Mouse (Mus musculus) embryonic facial prominence, embryonic 11.5 days (tissue): ENCODE measurements around the gene Lgsn. TPM values are rescaled to one million over a fixed set of nuclear protein-coding genes. Genes with fewer than 3 reads are reported as not detected.

Source experiments
- ATAC-seq: fragments of 200-750 bp; cut with Nextera tagmentation; replicated peaks from 2 replicates; pipeline ENCODE4 v1.8.0; 2017; ENCODE audit warnings: low read depth; ENCODE audit not compliant: insufficient number of reproducible peaks, low FRiP score, low TSS enrichment
- DNase-seq: peaks from one replicate; pipeline ENCODE4 v3.0.0-alpha.2; 2015; ENCODE audit warnings: low spot score
- H3K27ac ChIP-seq: fragments of 300-500 bp; sonication (generic); replicated peaks from 2 replicates; pipeline ENCODE4 v1.5.1; 2014; ENCODE audit warnings: mild to moderate bottlenecking, low read depth, low read length, control low read depth
- H3K27me3 ChIP-seq: fragments of 300-500 bp; sonication (generic); 2 replicates; pipeline ENCODE4 v1.6.1; 2014; ENCODE audit warnings: mild to moderate bottlenecking, low read length, moderate library complexity, mixed read lengths; ENCODE audit not compliant: control insufficient read depth, insufficient read depth
- H3K36me3 ChIP-seq: fragments of 300-500 bp; sonication (generic); replicated peaks from 2 replicates; pipeline ENCODE4 v1.6.1; 2014; ENCODE audit warnings: low read depth, mild to moderate bottlenecking, low read length, moderate library complexity, mixed read lengths; ENCODE audit not compliant: control insufficient read depth, insufficient read depth
- H3K4me1 ChIP-seq: fragments of 300-500 bp; sonication (generic); 2 replicates; pipeline ENCODE4 v1.6.1; 2014; ENCODE audit warnings: low read length, mixed read lengths; ENCODE audit not compliant: control insufficient read depth, insufficient read depth
- H3K4me2 ChIP-seq: fragments of 300-500 bp; sonication (generic); 2 replicates; pipeline ENCODE4 v1.6.1; 2014; ENCODE audit warnings: low read depth, mild to moderate bottlenecking, control low read depth, low read length, moderate library complexity
- H3K4me3 ChIP-seq: fragments of 300-500 bp; sonication (generic); 2 replicates; pipeline ENCODE4 v1.5.1; 2014; ENCODE audit warnings: low read depth, low read length, control low read depth
- H3K9ac ChIP-seq: fragments of 300-500 bp; sonication (generic); replicated peaks from 2 replicates; pipeline ENCODE4 v1.6.1; 2014; ENCODE audit warnings: mild to moderate bottlenecking, control low read depth, low read length
- H3K9me3 ChIP-seq: fragments of 300-500 bp; sonication (generic); replicated peaks from 2 replicates; pipeline ENCODE4 v1.6.1; 2016; ENCODE audit warnings: mild to moderate bottlenecking, low read length, inconsistent platforms, mixed read lengths; ENCODE audit not compliant: control insufficient read depth
- WGBS: fragments of 180-500 bp; shearing (Covaris S2); extraction: QIAGEN DNeasy Blood & Tissue Kit; methylation state at CpG from one replicate; pipeline ENCODE4 v1.1.7; 2014; 5-methylcytosine and 5-hydroxymethylcytosine counted together
- polyA plus RNA-seq: library from polyadenylated mRNA; unstranded; fragments of >200 nt; fragmentation: Nextera tagmentation; extraction: Ambion mirVana; gene quantifications from 2 replicates; pipeline ENCODE4 v1.2.1, GENCODE M21; 2014

Gene Lgsn
- polyA plus RNA-seq, 1 experiment from 2014 or later, result not detected

DNA sequence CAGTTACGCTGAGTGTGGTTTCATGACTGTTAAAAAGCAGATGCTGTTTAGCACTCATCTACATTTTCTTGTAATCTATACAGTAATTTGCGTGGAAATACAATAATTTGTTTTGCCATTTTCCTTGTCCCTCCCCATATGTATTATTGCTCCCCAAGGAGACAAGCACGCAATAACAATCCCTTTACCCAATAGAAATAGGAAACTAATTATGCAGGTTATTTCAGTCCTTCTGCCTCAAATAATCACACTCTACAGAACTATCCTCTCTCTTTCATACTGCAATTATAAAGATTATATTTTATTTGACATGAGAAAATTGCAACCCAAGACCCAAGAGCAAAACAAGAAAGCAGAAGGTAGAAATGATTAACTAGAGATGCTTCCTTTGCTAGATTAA, 20.8 kb downstream of the Lgsn start:
- H3K27ac ChIP-seq, result no peak overlapping the region
- no peaks in the 10 kb centered on the region for H3K27me3 ChIP-seq
- H3K9me3 ChIP-seq, result no peaks in the 10 kb centered on the region
- ATAC-seq, result no peak
- H3K4me3 ChIP-seq, result no peak overlapping the region
- H3K9ac ChIP-seq, result no peak overlapping the region
- no peaks in the 10 kb centered on the region for H3K4me1 ChIP-seq
- H3K4me2 ChIP-seq, result no peak overlapping the region
- WGBS, result 93% methylated on average over 3 of the region's 3 CpGs
- no peak for DNase-seq
- no peaks in the 10 kb centered on the region for H3K36me3 ChIP-seq

DNA sequence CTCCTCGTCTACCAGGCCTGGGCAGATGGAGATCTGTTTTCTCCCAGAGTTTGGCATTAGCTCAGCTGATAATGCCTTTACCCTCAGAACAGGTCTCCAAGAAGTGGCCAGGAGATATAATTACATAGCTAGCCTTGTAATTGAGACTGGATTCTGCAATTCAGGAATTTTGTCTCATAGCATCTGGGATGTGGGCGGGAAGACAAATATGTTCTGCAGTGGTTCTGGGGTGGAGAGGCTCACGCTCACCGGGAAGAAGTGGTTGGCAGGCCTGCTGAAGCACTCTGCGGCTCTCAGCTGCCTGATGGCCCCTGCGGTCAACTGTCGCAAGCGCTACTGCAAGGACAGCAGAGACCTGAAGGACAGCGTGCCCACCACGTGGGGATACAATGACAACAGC, 27.6 kb downstream of the Lgsn start:
- no peaks in the 10 kb centered on the region for H3K27me3 ChIP-seq
- DNase-seq, result no peak
- ATAC-seq, result no peak
- no peak overlapping the region for H3K9ac ChIP-seq
- 90% methylated on average over 10 of the region's 10 CpGs for WGBS
- H3K9me3 ChIP-seq, result no peaks in the 10 kb centered on the region
- H3K4me2 ChIP-seq, result no peak overlapping the region
- H3K4me3 ChIP-seq, result no peak overlapping the region
- no peaks in the 10 kb centered on the region for H3K36me3 ChIP-seq
- H3K27ac ChIP-seq, result no peak overlapping the region
- no peaks in the 10 kb centered on the region for H3K4me1 ChIP-seq

DNA sequence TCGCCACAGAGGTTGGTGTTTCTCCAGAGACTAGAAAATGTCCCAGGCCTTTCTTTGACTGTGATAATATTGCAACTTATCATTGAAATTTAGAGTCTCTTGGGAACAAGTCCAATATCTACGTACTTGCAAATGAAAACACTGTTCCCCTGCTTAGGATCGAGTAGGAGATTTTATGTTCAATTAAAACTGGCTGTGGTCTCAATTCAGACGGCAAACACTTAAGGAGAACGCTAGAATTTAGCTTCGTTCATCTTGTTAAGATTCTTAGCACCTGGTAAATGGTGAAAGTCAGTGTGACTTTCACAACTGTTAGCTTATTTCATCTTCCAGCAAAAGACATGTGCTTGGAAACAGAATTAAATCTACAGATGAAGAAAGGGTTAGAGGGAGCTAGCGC, 29.1 kb downstream of the Lgsn start:
- H3K4me1 ChIP-seq, result no peaks in the 10 kb centered on the region
- DNase-seq (no peak), ATAC-seq (no peak)
- H3K27ac ChIP-seq, result no peak overlapping the region
- H3K27me3 ChIP-seq, result no peaks in the 10 kb centered on the region
- 84% methylated on average over 7 of the region's 7 CpGs for WGBS
- H3K9ac ChIP-seq, result no peak overlapping the region
- H3K9me3 ChIP-seq, result no peaks in the 10 kb centered on the region
- no peak overlapping the region for H3K4me2 ChIP-seq
- no peaks in the 10 kb centered on the region for H3K36me3 ChIP-seq
- H3K4me3 ChIP-seq, result no peak overlapping the region

DNA sequence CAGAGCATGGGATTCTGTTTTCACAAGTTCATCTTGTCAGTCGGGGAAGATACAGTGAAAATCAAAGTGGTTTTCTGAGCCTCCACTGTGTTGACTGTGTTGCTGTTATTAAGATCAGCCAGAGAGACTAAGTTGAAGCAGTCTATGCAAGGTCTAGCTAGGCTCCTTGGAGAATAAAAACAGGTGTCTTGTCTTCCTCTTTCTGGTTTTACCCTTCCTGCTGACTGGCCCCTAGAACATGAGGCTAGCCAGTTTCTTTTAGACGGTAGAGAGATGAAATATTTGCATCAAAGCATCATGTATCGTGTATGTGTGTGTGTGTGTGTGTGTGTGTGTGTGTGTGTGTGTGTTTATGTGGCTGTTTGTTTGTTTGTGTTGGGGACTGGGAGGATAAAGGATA, 29.6 kb downstream of the Lgsn start:
- DNase-seq (no peak), ATAC-seq (no peak)
- no peaks in the 10 kb centered on the region for H3K9me3 ChIP-seq
- 84% methylated on average over 3 of the region's 3 CpGs for WGBS
- H3K36me3 ChIP-seq, result no peaks in the 10 kb centered on the region
- H3K4me3 ChIP-seq, result no peak overlapping the region
- H3K4me1 ChIP-seq, result no peaks in the 10 kb centered on the region
- no peaks in the 10 kb centered on the region for H3K27me3 ChIP-seq
- H3K9ac ChIP-seq, result no peak overlapping the region
- H3K4me2 ChIP-seq, result no peak overlapping the region
- no peak overlapping the region for H3K27ac ChIP-seq

DNA sequence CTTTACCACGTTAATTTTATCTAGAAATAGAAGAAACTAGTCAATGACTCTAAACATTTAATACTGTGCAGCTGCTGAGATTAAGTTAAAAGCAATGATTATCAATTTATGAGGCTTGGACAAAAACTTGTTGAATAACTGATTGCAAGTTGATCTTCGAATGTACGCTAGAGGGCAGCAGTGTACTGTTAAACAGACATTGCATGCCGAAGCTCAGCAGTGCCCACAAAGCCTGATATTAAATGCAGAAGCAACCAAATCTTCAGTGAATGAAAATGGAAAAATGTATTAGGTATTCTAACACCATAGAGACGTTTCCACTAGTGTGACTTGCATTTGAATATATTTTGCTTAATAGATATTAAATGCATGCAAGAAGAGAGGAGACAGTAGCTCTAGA, 33.9 kb downstream of the Lgsn start:
- Histone ChIP-seq H3K27ac (no peak overlapping the region), H3K4me3 (no peak overlapping the region), H3K27me3 (no peaks in the 10 kb centered on the region), H3K36me3 (no peaks in the 10 kb centered on the region), H3K9me3 (no peaks in the 10 kb centered on the region), H3K9ac (no peak overlapping the region), H3K4me2 (no peak overlapping the region), H3K4me1 (no peaks in the 10 kb centered on the region)
- DNase-seq (peak; percentile 83), ATAC-seq (no peak)
- 2% methylated on average over 5 of the region's 5 CpGs for WGBS

DNA sequence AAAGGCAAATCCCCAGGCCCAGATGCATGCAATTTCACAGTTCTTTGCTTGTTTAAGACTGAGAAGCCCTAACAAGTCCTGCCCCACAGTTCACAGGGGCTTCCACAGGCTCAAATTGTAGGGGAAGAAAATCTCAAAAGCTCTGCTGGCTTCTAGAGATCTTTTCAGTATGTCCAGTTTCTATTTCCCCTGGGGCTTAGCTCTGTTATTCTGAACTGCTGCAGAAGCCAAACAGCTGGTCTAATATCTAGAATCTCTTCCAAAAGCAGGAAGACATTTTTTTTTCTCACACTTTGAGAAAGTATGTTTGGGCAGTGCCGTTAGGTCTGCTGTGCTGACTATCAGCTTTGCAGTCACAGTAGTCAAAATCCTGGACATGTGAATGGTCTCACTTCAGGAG, 38.6 kb downstream of the Lgsn start:
- Histone ChIP-seq H3K27me3 (no peaks in the 10 kb centered on the region), H3K4me1 (no peaks in the 10 kb centered on the region), H3K9ac (no peak overlapping the region), H3K27ac (no peak overlapping the region), H3K9me3 (no peaks in the 10 kb centered on the region), H3K4me2 (no peak overlapping the region), H3K36me3 (no peaks in the 10 kb centered on the region), H3K4me3 (no peak overlapping the region)
- WGBS, result 69% methylated on average over 1 of the region's 1 CpGs
- no peak for DNase-seq
- ATAC-seq, result no peak

DNA sequence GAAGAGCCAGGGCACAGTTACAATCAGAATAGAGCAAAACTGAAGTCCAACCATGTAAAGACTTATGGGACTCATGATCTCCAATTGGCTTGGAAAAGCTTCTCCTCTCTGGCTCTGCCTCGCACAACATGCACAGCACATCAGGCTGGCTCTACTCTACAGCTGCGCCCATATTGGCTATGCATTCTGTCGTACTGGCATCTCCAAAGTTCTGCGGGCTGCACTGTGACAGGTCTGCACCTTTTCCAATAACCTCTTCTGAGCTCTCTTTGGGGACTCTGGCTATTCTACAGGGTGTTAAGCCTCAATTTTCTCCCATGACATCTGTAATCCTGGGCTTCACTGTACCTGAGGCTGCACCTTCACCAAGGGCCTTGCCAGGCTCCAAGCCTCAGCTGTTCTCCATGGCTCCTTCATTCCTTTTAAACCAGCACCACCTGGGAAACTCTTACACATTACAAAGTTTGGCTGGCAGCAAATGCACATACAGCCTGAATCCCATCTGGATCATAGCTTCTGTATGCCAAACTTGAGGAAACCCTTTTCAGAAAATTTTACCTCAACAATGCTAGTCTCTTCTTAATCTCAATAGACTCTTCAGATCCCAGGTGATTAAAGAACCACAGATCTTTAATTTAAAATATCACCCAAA, 44.5 kb downstream of the Lgsn start:
- no peak overlapping the region for H3K9ac ChIP-seq
- no peak overlapping the region for H3K4me2 ChIP-seq
- no peaks in the 10 kb centered on the region for H3K4me1 ChIP-seq
- no peaks in the 10 kb centered on the region for H3K27me3 ChIP-seq
- no peak overlapping the region for H3K27ac ChIP-seq
- ATAC-seq (no peak), DNase-seq (no peak)
- no peaks in the 10 kb centered on the region for H3K9me3 ChIP-seq
- no peaks in the 10 kb centered on the region for H3K36me3 ChIP-seq
- 94% methylated on average over 4 of the region's 4 CpGs for WGBS
- no peak overlapping the region for H3K4me3 ChIP-seq

DNA sequence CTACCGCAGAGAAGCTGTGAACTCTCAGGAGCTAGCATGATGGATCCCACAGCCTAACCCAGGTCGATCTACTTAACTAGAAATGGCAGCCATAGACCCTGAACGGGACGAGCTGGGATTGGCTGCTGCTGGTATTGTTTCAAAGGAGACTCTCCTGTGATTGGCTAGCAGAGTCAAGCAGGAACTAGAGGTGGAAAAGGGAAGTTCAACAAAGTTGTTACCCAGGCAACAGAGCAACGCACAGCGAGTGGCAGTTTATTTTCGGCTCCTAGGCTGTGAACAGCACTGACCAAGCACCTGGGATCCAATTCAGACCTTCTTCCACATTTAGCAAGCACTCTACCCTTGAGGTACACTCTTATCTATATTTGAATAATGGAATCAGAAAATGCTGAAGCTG, 46.4 kb downstream of the Lgsn start, which contains the start of the genes 4931428L18Rik and Pih1d3:
TSS of gene 4931428L18Rik (minus strand) at position 121 of the 400 bp plus-strand sequence.
TSS of gene Pih1d3 (plus strand) at position 275 of the 400 bp plus-strand sequence.
- ATAC-seq (no peak), DNase-seq (no peak)
- WGBS, result 85% methylated on average over 7 of the region's 7 CpGs
- Histone ChIP-seq H3K36me3 (no peaks in the 10 kb centered on the region), H3K9ac (no peak within 1 kb of the TSS), H3K4me1 (no peaks in the 10 kb centered on the region), H3K27me3 (no peaks in the 10 kb centered on the region), H3K4me2 (no peak within 1 kb of the TSS), H3K4me3 (no peak within 1 kb of the TSS), H3K27ac (no peak within 1 kb of the TSS), H3K9me3 (no peaks in the 10 kb centered on the region)
